Mouse (Mus musculus) testis, adult 2 months (tissue): ENCODE data around the gene Cntn2.

Experiments used
- CTCF ChIP-seq: fragments of 200-500 bp; IDR thresholded peaks from 2 replicates; pipeline ENCODE4 v1.5.1; 2012; ENCODE audit warnings: low read depth, mild to moderate bottlenecking, inconsistent platforms, low read length, moderate library complexity; ENCODE audit not compliant: control insufficient read depth, insufficient read depth, insufficient replicate concordance
- POLR2A ChIP-seq: fragments of 200-500 bp; IDR thresholded peaks from 2 replicates; pipeline ENCODE4 v1.6.1; 2012; ENCODE audit warnings: low read depth, mild to moderate bottlenecking, inconsistent platforms, low read length, moderate library complexity; ENCODE audit not compliant: control insufficient read depth

GRCm38 (mm10) chr1:132571613-132572012 lies 28.6 kb upstream of the Cntn2 start:
- TF ChIP-seq CTCF (no peak), POLR2A (no peak)
